Mouse (Mus musculus) 416B (cell line): ENCODE results near the gene Olfr1219.

Experiments
- DNase-seq: peaks from one replicate; pipeline ENCODE4 v3.0.0; 2011; ENCODE audit warnings: low read depth

The Olfr1219 gene

DNA sequence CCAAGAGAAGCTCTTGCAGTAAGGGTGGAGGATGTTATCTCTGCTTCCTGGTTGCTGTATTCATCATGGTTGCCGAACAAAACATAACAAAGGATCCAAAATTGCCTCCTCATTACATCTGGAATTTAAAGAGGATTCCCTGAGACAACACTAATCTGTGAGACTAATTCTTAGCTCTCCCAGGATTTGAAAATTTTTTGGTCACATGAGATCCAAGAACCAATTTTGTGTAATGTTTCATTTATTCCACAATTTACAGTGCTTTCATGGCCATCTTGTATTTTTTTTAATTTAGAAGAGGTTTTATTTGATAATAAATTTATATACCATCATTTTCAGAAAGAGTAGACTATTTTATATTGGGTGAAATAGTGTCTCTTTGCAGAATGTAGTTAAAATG lies at the start of gene Olfr1219:
TSS of gene Olfr1219 (minus strand) at position 101 of the 400 bp plus-strand sequence.
- DNase-seq, result no peak

DNA sequence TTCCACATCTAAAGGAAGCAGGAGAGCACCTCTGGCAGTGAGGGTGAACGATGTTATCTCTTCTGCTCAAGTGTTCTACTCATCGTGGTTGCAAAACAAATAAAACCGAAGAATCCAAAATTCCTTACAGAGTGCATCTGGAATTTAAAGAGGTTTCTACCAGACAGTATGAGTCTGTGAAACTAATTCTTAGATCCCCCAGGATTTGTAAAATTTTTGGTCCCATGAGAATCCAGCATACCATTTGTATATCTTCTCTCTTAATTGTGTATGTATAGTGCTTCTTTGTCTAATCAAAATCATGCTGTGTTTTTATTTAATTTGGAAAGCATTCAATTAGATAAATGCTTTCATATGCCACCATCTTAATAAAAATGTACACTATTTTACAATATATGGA lies 49.6 kb upstream of the Olfr1219 start, which contains the start of gene Olfr1222:
TSS of gene Olfr1222 (minus strand) at position 101 of the 400 bp plus-strand sequence.
- DNase-seq, result no peak

DNA sequence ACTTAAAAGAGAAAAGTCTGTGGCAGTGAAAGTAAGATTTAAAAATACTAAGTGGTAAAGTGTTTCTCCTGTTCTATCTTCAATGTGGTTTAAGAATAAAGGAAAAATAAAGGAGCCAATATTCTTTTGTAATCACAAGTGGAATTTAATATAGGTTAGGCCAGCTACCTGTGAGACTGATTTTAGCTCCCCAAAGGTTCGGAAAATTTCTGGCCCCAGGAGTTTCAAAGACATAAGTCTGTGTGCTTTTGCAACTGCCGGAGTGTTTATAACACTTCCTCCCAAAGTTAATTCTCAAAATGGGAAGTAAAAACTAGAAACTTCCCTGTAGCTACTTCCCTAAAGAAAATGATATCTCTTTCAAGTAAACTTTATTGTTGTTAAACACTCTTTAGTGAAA lies 33.9 kb upstream of the Olfr1219 start, which contains the start of gene Olfr1221:
TSS of gene Olfr1221 (minus strand) at position 101 of the 400 bp plus-strand sequence.
- no peak for DNase-seq

- no peak for DNase-seq
Measured at GRCm38 (mm10) chr2:89106735-89107134, 23.4 kb upstream of the Olfr1219 start, which contains the start of gene Olfr1220. Olfr1220 (minus strand) TSS chr2:89106835.

GRCm38 (mm10) chr2:89105651-89106050 lies 22.3 kb upstream of the Olfr1219 start:
- DNase-seq, result no peak

DNA sequence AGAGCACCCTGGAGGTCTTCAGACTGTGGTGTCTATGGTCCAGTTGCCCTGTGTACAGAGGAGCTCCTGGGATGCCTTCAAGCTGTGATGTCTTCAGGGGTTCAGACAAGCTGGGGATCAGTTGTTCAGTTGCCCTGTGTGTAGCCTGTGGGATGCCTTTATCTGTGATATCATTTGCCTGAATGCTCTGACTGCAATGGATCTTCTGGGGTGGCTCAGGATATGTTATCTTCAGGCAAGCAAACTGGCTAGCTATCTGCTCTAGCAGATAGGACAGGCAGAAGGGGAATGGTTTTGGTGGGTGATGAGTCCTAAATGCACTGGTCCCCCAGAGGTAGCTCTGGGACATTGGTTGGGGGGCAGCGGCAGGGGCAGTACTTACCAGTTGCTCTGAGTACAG lies 10.5 kb upstream of the Olfr1219 start:
- DNase-seq, result no peak

GRCm38 (mm10) chr2:89081487-89081886 lies 1.8 kb downstream of the Olfr1219 start:
- no peak for DNase-seq

- no peak for DNase-seq
Measured at GRCm38 (mm10) chr2:89061087-89061486, 22.2 kb downstream of the Olfr1219 start, which contains the start of gene Olfr1218. Olfr1218 (minus strand) TSS chr2:89061187.

DNA sequence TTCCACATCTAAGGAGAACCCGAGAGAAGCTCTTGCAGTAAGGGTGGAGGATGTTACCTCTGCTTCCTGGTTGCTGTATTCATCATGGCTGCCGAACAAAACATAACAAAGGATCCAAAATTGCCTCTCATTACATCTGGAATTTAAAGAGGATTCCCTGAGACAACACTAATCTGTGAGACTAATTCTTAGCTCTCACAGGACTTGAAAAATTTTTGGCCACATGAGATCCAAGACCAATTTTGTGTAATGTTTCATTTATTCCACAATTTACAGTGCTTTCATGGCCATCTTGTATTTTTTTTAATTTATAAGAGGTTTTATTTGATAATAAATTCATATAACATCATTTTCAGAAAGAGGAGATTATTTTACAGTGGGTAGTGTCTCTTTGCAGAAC lies 51.3 kb downstream of the Olfr1219 start, which contains the start of gene Olfr1217:
TSS of gene Olfr1217 (minus strand) at position 101 of the 400 bp plus-strand sequence.
- no peak for DNase-seq
